Mouse (Mus musculus) layer of hippocampus, adult 9-11 months (tissue): Measurements from ENCODE around the gene Gm15013.
"Not testable (repeated sequence)": the region's sequence is repeated elsewhere in the genome, so short reads cannot be mapped to it uniquely, and the experiment has no call there.

Experiments used
- DNase-seq: peaks from one replicate; pipeline ENCODE4 v3.0.0; 2022

The Gm15013 gene

DNA sequence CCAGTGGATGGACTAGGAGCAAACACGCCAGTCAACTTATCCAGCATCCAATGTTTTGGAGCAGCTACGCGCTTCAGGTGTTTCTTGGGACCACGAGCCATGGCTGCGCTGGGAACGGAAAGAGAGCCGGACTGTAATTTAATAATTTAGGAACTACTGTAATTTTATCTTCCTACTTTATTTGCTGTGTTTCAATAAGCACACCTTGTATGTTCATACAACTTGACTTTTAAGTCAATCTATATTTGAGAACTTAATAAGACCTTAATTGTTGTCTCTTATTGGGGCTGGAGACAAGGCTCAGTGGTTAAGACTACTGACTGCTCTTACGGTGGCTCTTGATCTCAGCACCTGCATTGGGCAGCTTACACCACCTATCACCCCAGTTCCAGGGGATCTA lies at the start of gene Gm15013:
TSS of gene Gm15013 (minus strand) at position 101 of the 400 bp plus-strand sequence.
- DNase-seq = no peak

- peak; percentile 6 for DNase-seq
These were observed 48.3 kb upstream of the Gm15013 start for GRCm38 (mm10) chrX:139762546-139762945.

- DNase-seq = not testable (repeated sequence)
These were observed 44.4 kb upstream of the Gm15013 start for GRCm38 (mm10) chrX:139758634-139759033.

DNA sequence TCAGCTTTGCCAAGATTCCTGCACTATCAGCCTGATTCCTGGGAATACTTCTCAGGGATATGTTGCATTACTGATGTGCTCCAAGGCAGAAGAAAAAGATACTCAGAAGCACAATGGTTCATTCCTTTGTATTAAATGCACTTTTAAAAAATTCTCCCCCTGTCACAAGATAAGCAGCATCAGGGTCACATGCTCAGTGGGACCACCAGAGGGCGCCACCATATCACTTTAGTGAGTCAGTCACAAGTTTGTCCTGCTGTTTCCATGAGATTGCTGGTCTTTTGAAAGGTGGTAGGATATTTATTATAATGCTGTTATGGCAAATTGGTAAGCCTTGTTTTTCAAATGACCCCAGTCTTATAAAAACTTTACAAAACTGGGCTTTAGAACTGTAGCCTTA lies 37.6 kb upstream of the Gm15013 start:
- no peak for DNase-seq

DNA sequence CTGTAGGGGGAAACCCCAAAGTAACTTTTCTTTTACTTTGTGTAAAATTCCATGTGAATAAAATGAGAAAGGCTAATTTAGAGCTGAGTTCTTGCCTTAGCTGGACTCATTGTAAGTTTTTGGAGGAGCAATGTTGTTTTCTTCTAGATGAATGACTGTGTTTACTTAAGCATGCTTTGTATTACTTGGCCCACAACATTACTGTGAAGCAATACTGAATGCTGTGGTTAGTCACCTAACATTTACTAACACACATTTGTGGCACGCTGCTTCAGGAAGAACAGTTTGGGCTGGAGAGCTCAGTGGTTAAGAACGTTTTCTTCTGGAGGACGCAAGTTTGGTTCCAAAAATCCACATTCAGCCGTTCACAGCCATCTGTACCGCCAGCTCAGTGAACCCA lies 22.8 kb upstream of the Gm15013 start:
- DNase-seq = no peak

DNA sequence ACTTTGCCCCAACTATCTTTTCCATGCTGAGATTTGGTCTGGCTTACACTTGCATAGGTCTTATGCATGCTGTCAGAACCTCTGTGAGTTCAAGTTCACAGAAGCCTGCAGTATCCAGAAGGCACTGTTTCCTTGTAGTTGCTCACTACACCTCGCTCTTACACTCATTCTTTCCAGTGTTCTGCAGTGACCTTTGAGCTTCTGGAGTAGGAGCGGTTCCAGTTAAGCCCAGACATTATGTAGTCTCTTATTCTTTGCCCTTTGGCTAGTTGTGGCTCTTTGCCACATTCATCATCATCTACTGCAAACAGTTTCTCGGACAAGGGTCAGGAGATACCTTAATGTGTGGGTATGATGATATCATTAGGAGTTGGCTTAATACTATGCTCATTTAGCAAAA lies 16.3 kb upstream of the Gm15013 start:
- DNase-seq = no peak

DNA sequence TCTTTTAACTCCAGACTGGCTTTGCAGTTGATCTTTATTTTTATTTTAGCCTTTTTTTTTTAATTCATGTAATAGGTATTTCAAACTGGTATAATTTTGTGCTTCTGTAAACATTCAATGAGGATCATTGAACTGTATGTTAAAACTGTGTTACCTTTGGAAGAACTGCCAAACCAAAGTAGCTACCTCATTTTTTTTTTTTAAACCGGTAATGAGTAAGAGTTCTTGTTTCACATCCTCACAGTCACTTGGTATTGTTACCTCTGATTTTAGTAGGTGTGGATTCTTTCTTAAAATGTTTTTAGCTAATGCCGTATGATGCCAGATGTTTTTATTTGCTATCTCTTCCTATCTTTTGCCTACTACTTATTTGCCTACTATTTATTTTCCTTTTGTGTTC lies 8.1 kb upstream of the Gm15013 start:
- no peak for DNase-seq

GRCm38 (mm10) chrX:139684775-139685695 lies 29.2 kb downstream of the Gm15013 start, which contains the start of gene Tbc1d8b:
Gene Tbc1d8b, plus strand, starts transcription at chrX:139684996.
- DNase-seq = peak; percentile 91

GRCm38 (mm10) chrX:139684410-139684774 lies 29.9 kb downstream of the Gm15013 start:
- no peak for DNase-seq

- DNase-seq = no peak
These were observed 48.5 kb downstream of the Gm15013 start for GRCm38 (mm10) chrX:139665829-139666228.
